Mouse (Mus musculus): ENCODE data around the gene Pax8. TPM values are rescaled to one million over a fixed set of nuclear protein-coding genes. Genes with fewer than 3 reads are reported as not detected.

Gene Pax8
- polyA plus RNA-seq, 1 experiment from 2014 or later: 129 TPM

- WGBS: 30% methylated on average over 4 of the region's 4 CpGs
These were observed 67.5 kb downstream of the Pax8 start for GRCm38 (mm10) chr2:24407701-24408485.

GRCm38 (mm10) chr2:24405345-24406012 lies 69.9 kb downstream of the Pax8 start:
- Histone ChIP-seq H3K27ac (no peak overlapping the region), H3K27me3 (peaks cover 6% of the 10 kb centered on the region; the same call in 1 of the 2 replicates), H3K4me2 (peak overlapping the region; percentile 64), H3K9me3 (replicated peaks) (no peaks in the 10 kb centered on the region), H3K36me3 (no peaks in the 10 kb centered on the region), H3K9ac (peak overlapping the region; percentile 38), H3K4me3 (replicated peaks) (peak overlapping the region; percentile 32), H3K4me1 (peaks cover 38% of the 10 kb centered on the region)
- 10% methylated on average over 23 of the region's 23 CpGs for WGBS
- ATAC-seq (replicated peaks; ENCODE audit: low FRiP score): peak; percentile 71

More at GRCm38 (mm10) chr2:24407701-24408485, 67.5 kb downstream of the Pax8 start:
- Histone ChIP-seq H3K27me3 (peaks cover 6% of the 10 kb centered on the region; the same call in 1 of the 2 replicates), H3K27ac (peak overlapping the region; percentile 78), H3K36me3 (no peaks in the 10 kb centered on the region), H3K4me1 (peaks cover 62% of the 10 kb centered on the region), H3K9ac (no peak overlapping the region), H3K4me2 (no peak overlapping the region), H3K4me3 (replicated peaks) (no peak overlapping the region), H3K9me3 (replicated peaks) (no peaks in the 10 kb centered on the region)
- peak; percentile 68 for ATAC-seq (replicated peaks; ENCODE audit: low FRiP score)

- Histone ChIP-seq H3K4me3 (replicated peaks) (no peak overlapping the region), H3K9ac (no peak overlapping the region), H3K4me1 (peaks cover 7% of the 10 kb centered on the region), H3K27ac (no peak overlapping the region), H3K4me2 (no peak overlapping the region), H3K27me3 (peaks cover 6% of the 10 kb centered on the region; the same call in 1 of the 2 replicates), H3K9me3 (replicated peaks) (no peaks in the 10 kb centered on the region), H3K36me3 (no peaks in the 10 kb centered on the region)
- ATAC-seq (replicated peaks; ENCODE audit: low FRiP score): no peak
- 82% methylated on average over 3 of the region's 3 CpGs for WGBS
These were observed 74.7 kb downstream of the Pax8 start for GRCm38 (mm10) chr2:24400711-24401110.

- H3K9me3 ChIP-seq (replicated peaks): no peaks in the 10 kb centered on the region
- H3K36me3 ChIP-seq: no peaks in the 10 kb centered on the region
- H3K27me3 ChIP-seq: no peaks in the 10 kb centered on the region
- WGBS: 2% methylated on average over 2 of the region's 2 CpGs
- no peak overlapping the region for H3K4me3 ChIP-seq (replicated peaks)
- no peak overlapping the region for H3K9ac ChIP-seq
- H3K4me1 ChIP-seq: no peaks in the 10 kb centered on the region
- no peak for ATAC-seq (replicated peaks; ENCODE audit: low FRiP score)
- H3K4me2 ChIP-seq: no peak overlapping the region
- H3K27ac ChIP-seq: no peak overlapping the region
These were observed 78.3 kb downstream of the Pax8 start for GRCm38 (mm10) chr2:24397115-24397514.

GRCm38 (mm10) chr2:24393251-24393650 lies 82.1 kb downstream of the Pax8 start:
- 70% methylated on average over 2 of the region's 2 CpGs for WGBS
- Histone ChIP-seq H3K27me3 (no peaks in the 10 kb centered on the region), H3K9me3 (replicated peaks) (no peaks in the 10 kb centered on the region), H3K4me1 (no peaks in the 10 kb centered on the region), H3K4me3 (replicated peaks) (no peak overlapping the region), H3K4me2 (no peak overlapping the region), H3K27ac (no peak overlapping the region), H3K9ac (no peak overlapping the region), H3K36me3 (no peaks in the 10 kb centered on the region)
- ATAC-seq (replicated peaks; ENCODE audit: low FRiP score): no peak

GRCm38 (mm10) chr2:24387361-24388283 lies 87.8 kb downstream of the Pax8 start:
- Histone ChIP-seq H3K9me3 (replicated peaks) (no peaks in the 10 kb centered on the region), H3K4me3 (replicated peaks) (no peak overlapping the region), H3K4me1 (no peaks in the 10 kb centered on the region; the same call in 1 of the 2 replicates), H3K27me3 (no peaks in the 10 kb centered on the region), H3K9ac (no peak overlapping the region), H3K36me3 (no peaks in the 10 kb centered on the region), H3K27ac (no peak overlapping the region), H3K4me2 (no peak overlapping the region)
- no peak for ATAC-seq (replicated peaks; ENCODE audit: low FRiP score)
- 82% methylated on average over 4 of the region's 4 CpGs for WGBS

GRCm38 (mm10) chr2:24386964-24387320 lies 88.5 kb downstream of the Pax8 start:
- no peaks in the 10 kb centered on the region for H3K36me3 ChIP-seq
- H3K4me2 ChIP-seq: no peak overlapping the region
- no peaks in the 10 kb centered on the region for H3K27me3 ChIP-seq
- no peak overlapping the region for H3K9ac ChIP-seq
- ATAC-seq (replicated peaks; ENCODE audit: low FRiP score): no peak
- H3K27ac ChIP-seq: no peak overlapping the region
- no peaks in the 10 kb centered on the region; the same call in 1 of the 2 replicates for H3K4me1 ChIP-seq
- no peak overlapping the region for H3K4me3 ChIP-seq (replicated peaks)
- 82% methylated on average over 2 of the region's 2 CpGs for WGBS
- H3K9me3 ChIP-seq (replicated peaks): no peaks in the 10 kb centered on the region

- no peaks in the 10 kb centered on the region for H3K9me3 ChIP-seq (replicated peaks)
- no peak overlapping the region for H3K4me3 ChIP-seq (replicated peaks)
- H3K4me1 ChIP-seq: no peaks in the 10 kb centered on the region; the same call in 1 of the 2 replicates
- WGBS: 89% methylated on average over 21 of the region's 21 CpGs
- no peak overlapping the region for H3K9ac ChIP-seq
- ATAC-seq (replicated peaks; ENCODE audit: low FRiP score): no peak
- H3K36me3 ChIP-seq: no peaks in the 10 kb centered on the region
- no peak overlapping the region for H3K4me2 ChIP-seq
- no peaks in the 10 kb centered on the region for H3K27me3 ChIP-seq
- no peak overlapping the region for H3K27ac ChIP-seq
These were observed 89.0 kb downstream of the Pax8 start for GRCm38 (mm10) chr2:24386158-24386963.

- H3K9me3 ChIP-seq (replicated peaks): no peaks in the 10 kb centered on the region
- WGBS: 81% methylated on average over 14 of the region's 14 CpGs
- H3K27ac ChIP-seq: no peak overlapping the region
- H3K4me3 ChIP-seq (replicated peaks): no peak overlapping the region
- ATAC-seq (replicated peaks; ENCODE audit: low FRiP score): no peak
- no peak overlapping the region for H3K9ac ChIP-seq
- H3K36me3 ChIP-seq: no peaks in the 10 kb centered on the region
- no peak overlapping the region for H3K4me2 ChIP-seq
- H3K4me1 ChIP-seq: no peaks in the 10 kb centered on the region; the same call in 1 of the 2 replicates
- no peaks in the 10 kb centered on the region for H3K27me3 ChIP-seq
These were observed 90.1 kb downstream of the Pax8 start for GRCm38 (mm10) chr2:24385111-24385961.

GRCm38 (mm10) chr2:24384393-24384792 lies 91.0 kb downstream of the Pax8 start:
- H3K4me2 ChIP-seq: no peak overlapping the region

More at GRCm38 (mm10) chr2:24384393-24384792, 91.0 kb downstream of the Pax8 start:
- H3K4me3 ChIP-seq (replicated peaks): no peak overlapping the region
- H3K27me3 ChIP-seq: no peaks in the 10 kb centered on the region
- no peak for ATAC-seq (replicated peaks; ENCODE audit: low FRiP score)
- no peaks in the 10 kb centered on the region for H3K9me3 ChIP-seq (replicated peaks)
- no peak overlapping the region for H3K9ac ChIP-seq
- no peaks in the 10 kb centered on the region; the same call in 1 of the 2 replicates for H3K4me1 ChIP-seq
- H3K27ac ChIP-seq: no peak overlapping the region
- no peaks in the 10 kb centered on the region for H3K36me3 ChIP-seq
